Comparison of ENCODE assay signal across 7 mouse cellular contexts in genomic region chr9:57074171-57074821, GRCm38 (mm10). TPM values are rescaled to one million over a fixed set of nuclear protein-coding genes. Genes with fewer than 3 reads are reported as not detected.
DNase-seq lines count a peak whose midpoint lies in the region; ATAC-seq and TF ChIP-seq lines count a peak whose summit lies in the region.

No protein-coding gene starts in this region.

- peak overlapping the region; percentile 89 for H3K4me3 ChIP-seq in ES-Bruce4 (ENCODE audit: low read depth, low read length)
- peak overlapping the region; percentile 94 for H3K4me3 ChIP-seq in embryonic facial prominence, embryonic 13.5 days

- 5% methylated on average over 21 of the region's 21 CpGs for WGBS in embryonic facial prominence, embryonic 13.5 days

- peak overlapping the region; percentile 84 for H3K4me2 ChIP-seq in embryonic facial prominence, embryonic 13.5 days

- no peak for TF ChIP-seq POLR2A in ES-Bruce4 (IDR thresholded peaks at IDR 0.05; ENCODE audit: insufficient read depth, low read length)

- H3K27ac ChIP-seq in ES-Bruce4 (ENCODE audit: insufficient read depth, low read length), result peak overlapping the region; percentile 76
- H3K27ac ChIP-seq in embryonic facial prominence, embryonic 13.5 days, result peak overlapping the region; percentile 93

- H3K27me3 ChIP-seq in ES-Bruce4 (ENCODE audit: control insufficient read depth, insufficient read depth, low read length, poor library complexity, severe bottlenecking), result no peaks in the 10 kb centered on the region
- H3K27me3 ChIP-seq in embryonic facial prominence, embryonic 13.5 days, result no peaks in the 10 kb centered on the region

- intact Hi-C loops in heart, postnatal 10 days (cut with DNase I), result loop anchor here (5.0 kb wide), 2 partner anchors 77 to 147 kb away; partner anchors contain the start of gene Snx33

- no peaks in the 10 kb centered on the region for H3K4me1 ChIP-seq in ES-Bruce4 (ENCODE audit: control insufficient read depth, insufficient read depth, low read length)
- H3K4me1 ChIP-seq in embryonic facial prominence, embryonic 13.5 days, result peaks cover 28% of the 10 kb centered on the region

- no peaks in the 10 kb centered on the region for H3K36me3 ChIP-seq in ES-Bruce4 (ENCODE audit: control insufficient read depth, insufficient read depth, low read length, poor library complexity, severe bottlenecking)
- no peaks in the 10 kb centered on the region for H3K36me3 ChIP-seq in embryonic facial prominence, embryonic 13.5 days

- peak; percentile 2 for TF ChIP-seq CTCF in ES-Bruce4 (IDR thresholded peaks at IDR 0.05; ENCODE audit: low read depth, low read length)

- no peaks in the 10 kb centered on the region for H3K9me3 ChIP-seq in ES-Bruce4 (replicated peaks; ENCODE audit: control insufficient read depth, insufficient read depth, low read length, poor library complexity, severe bottlenecking)
- H3K9me3 ChIP-seq in embryonic facial prominence, embryonic 13.5 days, result no peaks in the 10 kb centered on the region

- TF ChIP-seq EP300 in ES-Bruce4 (IDR thresholded peaks at IDR 0.05; ENCODE audit: insufficient read depth, low read depth, low read length), result no peak

- peak; percentile 34 for DNase-seq in adrenal gland, adult 8-10 months
- DNase-seq in heart, postnatal 10 days, result peak; percentile 65 to 68
- DNase-seq in kidney, postnatal 4 days, result peak; percentile 56 to 73
- peak; percentile 55 to 57 for DNase-seq in lung, postnatal 4 days
- peak; percentile 20 to 22 for DNase-seq in spleen, postnatal 36 days (ENCODE audit: low spot score in 2 of 2)

- ATAC-seq in embryonic facial prominence, embryonic 13.5 days (ENCODE audit: insufficient number of reproducible peaks, insufficient read depth, low FRiP score, low TSS enrichment, low read depth), result no peak

- peak overlapping the region; percentile 72 for H3K9ac ChIP-seq in ES-Bruce4 (ENCODE audit: low read depth, poor library complexity, severe bottlenecking)
- peak overlapping the region; percentile 83 for H3K9ac ChIP-seq in embryonic facial prominence, embryonic 13.5 days

RNA-seq across cellular contexts. Expression of gene Sin3a, which starts 2.5 kb away (rescaled TPM):
- 141 and 151 TPM in 2 replicates for polyA plus RNA-seq in ES-Bruce4 (2011; ENCODE audit: insufficient read depth, insufficient read length, low read depth, missing spikeins)
- 10 to 100 TPM; 43.5 to 69.7 (median 66.9) TPM for total RNA-seq in adrenal gland, adult 8-10 months (2022)
- polyA plus RNA-seq in embryonic facial prominence, embryonic 13.5 days (2015; fragmentation: Nextera tagmentation; extraction: Ambion mirVana), result 35.2 and 45.1 TPM in 2 replicates
- 10 to 100 TPM; 33.6 to 46.7 TPM for total RNA-seq in heart, postnatal 10 days (2021)

RNA-seq across cellular contexts. Expression of gene Man2c1, which starts 56.2 kb away (rescaled TPM):
- polyA plus RNA-seq in ES-Bruce4 (2011; ENCODE audit: insufficient read depth, insufficient read length, low read depth, missing spikeins), result 79.9 and 86.8 TPM in 2 replicates
- 100 to 1,000 TPM; 138 to 208 (median 173) TPM for total RNA-seq in adrenal gland, adult 8-10 months (2022)
- 66.9 and 77.5 TPM in 2 replicates for polyA plus RNA-seq in embryonic facial prominence, embryonic 13.5 days (2015; fragmentation: Nextera tagmentation; extraction: Ambion mirVana)
- total RNA-seq in heart, postnatal 10 days (2021), result 10 to 100 TPM; 50.7 to 55.5 TPM
